Mouse (Mus musculus) 3T3-L1 (cell line): ENCODE data around the gene Hpdl.
"Not testable (repeated sequence)": the region's sequence is repeated elsewhere in the genome, so short reads cannot be mapped to it uniquely, and the experiment has no call there.

Experiments used
- DNase-seq: peaks from one replicate; pipeline ENCODE4 v3.0.0-alpha.2; 2015; ENCODE audit warnings: low read depth, low spot score

Hpdl gene

DNA sequence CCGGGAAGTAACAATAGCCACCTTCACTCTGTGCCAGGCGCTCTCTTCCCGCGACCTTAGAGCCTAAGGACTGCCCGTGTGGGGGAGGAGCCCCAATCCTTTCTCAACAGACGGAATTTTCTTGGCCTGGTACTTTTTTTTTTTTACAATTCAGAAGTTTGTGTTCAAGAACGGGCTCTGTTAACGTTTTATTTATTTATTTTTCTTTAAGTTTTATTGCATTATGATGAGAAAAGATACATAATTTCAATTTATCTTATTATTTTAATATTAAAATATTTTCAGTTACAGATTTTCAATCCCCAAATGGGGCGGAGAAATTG, at the start of gene Hpdl:
Gene Hpdl, minus strand, starts transcription at position 14 of the 323 bp plus-strand sequence.
- DNase-seq: peak; percentile 83

DNA sequence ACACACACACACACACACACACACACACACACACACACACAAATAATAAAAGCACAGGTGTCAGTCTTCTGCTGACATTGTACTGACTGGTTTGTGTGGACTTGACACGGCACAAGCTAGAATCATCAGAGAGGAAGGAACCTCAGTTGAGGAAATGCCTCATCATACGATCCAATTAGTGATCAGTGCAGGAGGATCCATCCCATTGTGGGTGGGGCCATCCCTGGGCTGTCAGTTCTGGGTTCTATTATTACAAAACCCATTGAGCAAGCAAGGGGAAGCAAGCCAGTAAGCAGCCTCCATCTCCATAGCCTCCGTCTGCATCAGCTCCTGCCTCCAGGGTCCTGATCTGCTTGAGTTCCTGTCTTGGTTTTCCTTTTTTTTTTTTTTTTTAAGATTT, 48.4 kb upstream of the Hpdl start:
- DNase-seq: no peak

GRCm38 (mm10) chr4:116862023-116862422, 40.5 kb upstream of the Hpdl start:
- no peak for DNase-seq

GRCm38 (mm10) chr4:116859711-116860110, 38.2 kb upstream of the Hpdl start:
- no peak for DNase-seq

- no peak for DNase-seq
Measured at GRCm38 (mm10) chr4:116857203-116857602, 35.7 kb upstream of the Hpdl start.

- DNase-seq: no peak
Measured at GRCm38 (mm10) chr4:116854286-116854685, 32.8 kb upstream of the Hpdl start.

- no peak for DNase-seq
Measured at GRCm38 (mm10) chr4:116849901-116850300, 28.4 kb upstream of the Hpdl start.

GRCm38 (mm10) chr4:116844324-116844723, 22.8 kb upstream of the Hpdl start:
- no peak for DNase-seq

- DNase-seq: no peak
Measured at GRCm38 (mm10) chr4:116840841-116841240, 19.3 kb upstream of the Hpdl start.

GRCm38 (mm10) chr4:116840096-116840495, 18.6 kb upstream of the Hpdl start:
- not testable (repeated sequence) for DNase-seq

DNA sequence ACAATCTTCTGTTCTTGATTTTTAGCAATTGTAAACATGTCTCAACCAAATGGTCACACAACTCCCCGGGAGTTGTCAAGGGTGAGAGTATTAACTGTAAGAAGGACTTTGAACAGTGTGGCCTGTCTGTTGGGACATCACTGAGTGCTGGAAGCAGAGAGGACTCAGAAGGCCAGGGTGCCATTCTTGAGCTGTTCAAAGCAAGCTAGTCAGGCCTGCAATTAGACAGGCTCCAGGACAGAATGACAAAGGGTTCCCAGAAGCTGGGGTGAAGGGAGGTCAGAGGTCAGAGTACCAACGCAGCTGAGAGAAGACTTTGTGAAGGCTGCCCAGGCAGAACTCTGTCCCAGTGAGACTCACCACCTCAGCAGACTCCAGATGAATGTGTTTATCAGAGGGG, 17.5 kb upstream of the Hpdl start:
- no peak for DNase-seq

DNA sequence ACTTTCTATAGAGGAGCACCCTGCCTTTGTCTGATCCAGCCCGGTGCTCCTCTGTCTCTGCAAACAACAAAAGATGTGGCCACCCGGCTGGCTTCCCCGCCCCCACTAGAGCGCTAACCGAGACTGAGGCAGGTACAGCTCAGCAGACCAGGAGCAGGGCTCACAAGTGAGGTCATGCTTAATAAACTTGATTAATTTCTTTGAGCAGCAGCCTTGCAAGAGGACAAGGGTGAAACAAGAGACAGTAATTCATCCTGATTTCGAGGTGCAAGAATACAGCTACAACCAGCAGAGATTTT, 8.5 kb upstream of the Hpdl start:
- no peak for DNase-seq

DNA sequence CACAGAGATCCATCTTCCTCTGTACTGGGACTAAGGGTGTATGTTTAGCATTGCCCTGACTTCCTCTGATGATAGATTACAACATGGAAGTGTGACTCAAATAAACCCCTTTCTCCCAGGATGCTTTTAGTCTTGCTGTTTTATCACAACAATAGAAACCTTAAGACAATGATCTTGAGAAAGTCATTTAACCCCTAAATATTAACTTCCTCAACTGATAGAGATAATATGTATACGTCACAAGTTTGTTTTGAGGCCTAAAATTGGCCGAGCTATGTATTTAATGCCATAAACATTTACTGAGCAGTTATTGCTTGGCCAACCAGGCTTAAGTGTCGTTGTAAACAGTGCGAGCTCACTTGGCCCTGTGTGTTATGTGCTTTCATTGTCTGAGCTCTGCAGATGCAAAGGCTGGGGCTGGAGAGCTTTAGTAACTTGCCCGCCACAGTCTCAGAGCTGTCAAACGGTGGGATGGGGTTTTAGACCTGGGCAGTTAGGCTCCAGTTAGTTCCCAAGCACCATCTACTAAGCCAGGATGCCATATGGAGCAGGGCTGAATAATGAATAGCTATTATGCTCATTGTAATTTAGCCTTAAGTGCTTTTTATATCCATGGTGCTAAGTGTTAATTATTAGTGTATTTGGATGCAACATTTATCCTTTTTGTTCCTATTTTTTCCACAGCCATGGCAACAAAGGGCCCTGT, 8.0 kb upstream of the Hpdl start:
- DNase-seq: no peak

DNA sequence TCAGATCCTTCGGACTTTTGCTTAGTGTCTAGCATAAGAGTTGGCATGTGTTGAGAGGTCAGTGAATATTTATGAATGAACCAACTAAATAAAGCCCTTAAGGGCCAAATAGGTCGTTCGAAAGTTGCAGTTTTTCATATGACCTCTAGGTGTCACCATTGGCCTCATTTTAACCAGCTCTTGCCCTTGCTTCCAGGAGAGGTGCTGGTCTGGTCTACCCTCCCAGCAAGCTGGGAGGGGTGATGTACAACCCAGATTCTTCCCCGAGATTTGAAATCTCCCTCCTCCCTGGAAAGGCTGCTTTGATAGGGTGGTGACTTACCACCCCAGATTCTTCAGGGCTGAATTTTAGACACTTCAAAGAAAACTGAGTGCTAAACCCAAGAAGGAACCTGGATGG, 6.3 kb upstream of the Hpdl start:
- peak; percentile 89 for DNase-seq

- DNase-seq: peak; percentile 42
Measured at GRCm38 (mm10) chr4:116824541-116825004, 3.1 kb upstream of the Hpdl start.

GRCm38 (mm10) chr4:116820902-116821693, 409 bp downstream of the Hpdl start:
- no peak for DNase-seq

DNA sequence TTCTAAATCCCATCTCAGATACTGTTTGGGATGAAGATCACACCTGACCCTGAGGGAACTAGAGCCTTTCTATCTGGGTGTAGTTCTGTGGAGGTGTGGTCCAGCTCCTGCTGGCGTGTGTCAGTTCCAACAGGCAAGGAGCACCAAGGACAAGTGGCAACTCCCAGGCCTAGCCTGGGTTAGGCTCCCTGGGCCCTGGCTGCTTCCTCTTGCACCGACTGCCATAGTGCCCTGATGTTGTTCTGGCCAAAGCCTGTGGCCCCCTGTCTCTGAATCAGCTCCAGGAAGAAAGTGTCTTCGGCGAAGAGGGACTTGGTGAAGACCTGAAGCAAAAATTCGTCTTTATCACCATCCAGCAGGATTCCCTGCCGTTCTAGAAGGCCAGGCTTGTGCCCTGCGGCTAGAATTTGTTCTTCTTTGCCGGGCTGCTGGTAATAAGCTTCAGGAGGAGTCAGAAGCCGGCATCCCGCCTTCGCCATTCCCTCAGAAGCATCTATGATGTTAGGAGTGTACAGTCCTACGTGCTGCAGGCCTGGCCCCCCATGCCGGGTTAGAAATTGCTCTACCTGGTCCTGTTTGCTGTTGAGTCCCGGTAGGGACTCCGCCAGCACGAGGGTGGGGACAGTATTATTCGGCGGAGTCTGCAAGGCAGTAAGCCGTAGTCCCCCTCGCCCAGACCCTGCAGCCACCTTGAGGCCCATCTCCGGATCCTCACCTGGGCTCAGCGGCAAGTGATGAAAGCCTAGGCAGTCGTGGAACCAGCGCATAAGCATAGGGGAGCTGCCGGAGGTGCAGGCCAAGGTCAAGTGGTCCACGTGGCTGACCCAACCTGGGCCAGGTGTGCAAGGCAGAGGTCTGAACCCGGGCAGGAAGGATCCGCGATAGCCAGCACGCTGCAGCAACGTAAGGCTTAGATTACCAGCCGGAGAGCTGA, 1.3 kb downstream of the Hpdl start:
- DNase-seq: no peak

DNA sequence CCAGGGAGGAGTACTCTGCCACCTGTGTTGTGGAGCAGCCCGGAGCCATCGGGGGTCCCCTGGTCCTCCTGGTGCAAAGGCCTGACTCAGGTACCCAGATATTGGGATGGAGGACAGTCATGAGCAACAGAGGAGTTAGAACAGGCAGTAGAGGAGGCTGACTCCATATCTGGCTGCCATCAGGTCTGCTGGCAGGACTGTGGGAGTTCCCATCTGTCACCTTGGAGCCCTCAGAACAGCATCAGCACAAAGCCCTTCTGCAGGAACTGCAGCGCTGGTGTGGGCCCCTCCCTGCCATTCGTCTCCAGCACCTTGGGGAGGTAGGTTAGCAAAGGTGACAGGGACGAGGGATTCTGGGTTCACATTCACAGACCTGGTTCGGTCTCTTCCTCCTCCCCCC, 4.0 kb downstream of the Hpdl start:
- no peak for DNase-seq

- peak; percentile 87 for DNase-seq
Measured at GRCm38 (mm10) chr4:116815276-116815675, 6.2 kb downstream of the Hpdl start.

DNA sequence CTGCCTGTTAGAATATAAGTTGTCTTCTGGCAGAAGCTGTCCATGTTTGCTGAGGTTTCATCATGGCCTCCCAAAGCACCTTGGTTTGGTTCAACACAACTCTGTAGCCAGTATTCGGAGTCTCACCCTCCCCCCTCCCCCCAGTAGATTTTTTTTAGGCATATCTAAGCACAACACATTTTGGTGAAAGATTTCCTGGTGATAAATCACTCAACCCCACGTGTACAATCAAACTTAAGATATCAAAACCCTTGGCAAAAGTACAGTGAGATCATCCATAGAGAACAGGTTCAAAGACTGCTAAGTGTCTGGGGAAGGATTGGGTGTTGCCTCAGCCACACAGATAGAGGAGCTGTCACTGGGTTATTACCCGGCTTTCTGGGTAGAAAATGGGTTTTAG, 10.5 kb downstream of the Hpdl start:
- DNase-seq: no peak

- DNase-seq: peak; percentile 99
Measured at GRCm38 (mm10) chr4:116807197-116808129, 14.0 kb downstream of the Hpdl start, which contains the start of the genes Toe1 and Mutyh. Gene Toe1 (minus strand): TSS chr4:116807640. Gene Mutyh (plus strand): TSS chr4:116807723.
